Mouse (Mus musculus) liver, adult 2 months (tissue): Measurements from ENCODE around the gene Tmem121b.

ENCODE experiments used
- CTCF ChIP-seq: fragments of 200-500 bp; IDR thresholded peaks from 2 replicates; pipeline ENCODE4 v1.5.1; 2011; ENCODE audit warnings: low read depth, low read length, control low read depth
- POLR2A ChIP-seq: fragments of 200-500 bp; IDR thresholded peaks from 2 replicates; pipeline ENCODE4 v1.6.1; 2011; ENCODE audit warnings: low read length, control low read depth; ENCODE audit not compliant: insufficient read depth; ENCODE audit errors: extremely low read depth

DNA sequence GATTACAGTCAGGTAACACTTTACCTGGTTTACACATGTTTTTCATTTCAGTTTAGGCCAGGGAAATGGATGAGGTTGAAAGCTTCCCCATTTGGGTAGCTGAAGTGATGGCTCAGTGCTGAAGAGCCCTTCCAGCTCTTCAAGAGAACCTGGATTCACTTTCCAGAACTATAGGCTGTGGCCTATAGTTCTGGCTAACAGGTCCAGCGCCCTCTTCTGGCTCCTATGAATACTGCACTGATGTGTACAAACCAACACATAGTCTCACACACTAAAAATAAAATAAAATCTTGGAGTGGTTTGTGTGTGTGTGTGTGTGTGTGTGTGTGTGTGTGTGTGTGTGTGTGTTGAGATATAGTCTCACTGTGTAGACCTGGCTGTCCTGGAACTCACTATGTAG, 48.5 kb upstream of the Tmem121b start:
- TF ChIP-seq CTCF: no peak
- no peak for TF ChIP-seq POLR2A
